Mouse (Mus musculus) heart, postnatal 25 days (tissue): Measurements from ENCODE around the gene Arid3b. TPM values are rescaled to one million over a fixed set of nuclear protein-coding genes. Genes with fewer than 3 reads are reported as not detected.

Source experiments
- DNase-seq: peaks from one replicate; pipeline ENCODE4 v3.0.0; 2022; ENCODE audit warnings: low spot score
- intact Hi-C: fragments of 180-260 bp; cut with DNase I; formaldehyde crosslinking; loops from one replicate; pipeline ENCODE4 v1.15.1; 2025
- total RNA-seq, 2 experiments: library from RNA; stranded (reverse); gene quantifications; 2 replicates each; pipeline ENCODE4 v1.2.3; 2021

Gene Arid3b
- total RNA-seq, 2 experiments from 2014 or later, result 2.9 to 5.7 TPM

GRCm38 (mm10) chr9:57798725-57799253, 37.8 kb downstream of the Arid3b start:
- peak; percentile 41 for DNase-seq
- intact Hi-C loops, result loop anchor here (2.0 kb wide), 1 partner anchor 32 kb away; no protein-coding TSS in a partner anchor

- no peak for DNase-seq
- intact Hi-C loops, result no loop called here
Observed at GRCm38 (mm10) chr9:57797456-57797855, 39.1 kb downstream of the Arid3b start.

- DNase-seq, result no peak
- intact Hi-C loops, result loop anchor here (5.0 kb wide), 1 partner anchor 123 kb away; the partner anchor contains the start of gene Ubl7
Observed at GRCm38 (mm10) chr9:57789733-57790132, 46.9 kb downstream of the Arid3b start.

- no peak for DNase-seq
- intact Hi-C loops, result no loop called here
Observed at GRCm38 (mm10) chr9:57782656-57783055, 53.9 kb downstream of the Arid3b start.

- DNase-seq, result no peak
Observed at GRCm38 (mm10) chr9:57775736-57776135, 60.9 kb downstream of the Arid3b start.

GRCm38 (mm10) chr9:57775026-57775425, 61.6 kb downstream of the Arid3b start:
- intact Hi-C loops, result no loop called here
- DNase-seq, result no peak

More at GRCm38 (mm10) chr9:57775736-57776135, 60.9 kb downstream of the Arid3b start:
- intact Hi-C loops, result no loop called here

GRCm38 (mm10) chr9:57774168-57774567, 62.4 kb downstream of the Arid3b start:
- no peak for DNase-seq
- intact Hi-C loops, result no loop called here

- intact Hi-C loops, result no loop called here
- DNase-seq, result no peak
Observed at GRCm38 (mm10) chr9:57773754-57774153, 62.8 kb downstream of the Arid3b start.

- no peak for DNase-seq
- intact Hi-C loops, result no loop called here
Observed at GRCm38 (mm10) chr9:57770836-57771235, 65.8 kb downstream of the Arid3b start.

- intact Hi-C loops, result no loop called here
- no peak for DNase-seq
Observed at GRCm38 (mm10) chr9:57770214-57770613, 66.4 kb downstream of the Arid3b start.

GRCm38 (mm10) chr9:57769539-57770069, 67.0 kb downstream of the Arid3b start:
- intact Hi-C loops, result no loop called here
- DNase-seq, result no peak

GRCm38 (mm10) chr9:57767231-57767630, 69.4 kb downstream of the Arid3b start:
- DNase-seq, result no peak
- intact Hi-C loops, result loop anchor here (2.0 kb wide), 1 partner anchor 66 kb away; no protein-coding TSS in a partner anchor

GRCm38 (mm10) chr9:57766431-57766830, 70.2 kb downstream of the Arid3b start:
- intact Hi-C loops, result loop anchor here (2.0 kb wide), 1 partner anchor 66 kb away; no protein-coding TSS in a partner anchor
- DNase-seq, result no peak

- intact Hi-C loops, result loop anchor here (2.0 kb wide), 1 partner anchor 67 kb away; no protein-coding TSS in a partner anchor
Observed at GRCm38 (mm10) chr9:57765364-57766351, 70.9 kb downstream of the Arid3b start, which contains the start of gene Clk3. Gene Clk3 (minus strand): TSS chr9:57765860.

GRCm38 (mm10) chr9:57764974-57765363, 71.6 kb downstream of the Arid3b start:
- peak; percentile 93 for DNase-seq
- intact Hi-C loops, result loop anchor here (5.0 kb wide), 3 partner anchors 147 to 243 kb away; partner anchors contain the start of genes Cox5a and Ubl7

More at GRCm38 (mm10) chr9:57765364-57766351, 70.9 kb downstream of the Arid3b start, which contains the start of gene Clk3:
- peak; percentile 44 for DNase-seq

- intact Hi-C loops, result loop anchor here (5.0 kb wide), 3 partner anchors 148 to 242 kb away; partner anchors contain the start of genes Cox5a and Ubl7
- peak; percentile 44 for DNase-seq
Observed at GRCm38 (mm10) chr9:57764147-57764973, 72.2 kb downstream of the Arid3b start.

GRCm38 (mm10) chr9:57762563-57762991, 74.0 kb downstream of the Arid3b start:
- no peak for DNase-seq
- intact Hi-C loops, result loop anchor here (5.0 kb wide), 3 partner anchors 150 to 240 kb away; partner anchors contain the start of genes Cox5a and Ubl7

- no peak for DNase-seq
- intact Hi-C loops, result loop anchor here (5.0 kb wide), 3 partner anchors 150 to 240 kb away; partner anchors contain the start of genes Cox5a and Ubl7
Observed at GRCm38 (mm10) chr9:57761563-57762551, 74.7 kb downstream of the Arid3b start.
